Mouse (Mus musculus) bone marrow, adult 2 months (tissue): ENCODE results near the gene Sik3. TPM values are rescaled to one million over a fixed set of nuclear protein-coding genes. Genes with fewer than 3 reads are reported as not detected.

Experiments
- H3K27ac ChIP-seq: fragments of 200-500 bp; 2 replicates; pipeline ENCODE4 v1.5.1; 2012; ENCODE audit warnings: low read depth, mild to moderate bottlenecking, control low read depth, inconsistent platforms, low read length; ENCODE audit not compliant: control insufficient read depth, poor library complexity, insufficient read depth
- H3K4me1 ChIP-seq: fragments of 200-500 bp; 2 replicates; pipeline ENCODE4 v1.6.1; 2011; ENCODE audit warnings: low read length; ENCODE audit not compliant: control insufficient read depth, insufficient read depth
- H3K4me3 ChIP-seq: fragments of 200-500 bp; replicated peaks from 2 replicates; pipeline ENCODE3; 2011; ENCODE audit warnings: mild to moderate bottlenecking, low read depth, low read length, control low read depth; ENCODE audit not compliant: control insufficient read depth
- CTCF ChIP-seq: fragments of 200-500 bp; IDR thresholded peaks from 2 replicates; pipeline ENCODE4 v1.5.1; 2011; ENCODE audit warnings: low read length, control low read depth; ENCODE audit not compliant: control insufficient read depth, insufficient read depth
- POLR2A ChIP-seq: fragments of 200-500 bp; IDR thresholded peaks from 2 replicates; pipeline ENCODE4 v1.6.1; 2011; ENCODE audit warnings: low read depth, mild to moderate bottlenecking, control low read depth, low read length, borderline replicate concordance; ENCODE audit not compliant: control insufficient read depth
- WGBS: fragments of 180-500 bp; shearing (Covaris S2); methylation state at CpG from one replicate; pipeline ENCODE4 v1.1.7; 2018; 5-methylcytosine and 5-hydroxymethylcytosine counted together
- polyA plus RNA-seq: library from polyadenylated mRNA; stranded (reverse); fragments of >200 nt; gene quantifications from 2 replicates; pipeline ENCODE4 v1.2.4, GENCODE M21; 2011; ENCODE audit warnings: low replicate concordance; ENCODE audit not compliant: missing spikeins, insufficient read depth, insufficient read length

The Sik3 gene
- polyA plus RNA-seq, 1 experiment: 19.0 TPM

DNA sequence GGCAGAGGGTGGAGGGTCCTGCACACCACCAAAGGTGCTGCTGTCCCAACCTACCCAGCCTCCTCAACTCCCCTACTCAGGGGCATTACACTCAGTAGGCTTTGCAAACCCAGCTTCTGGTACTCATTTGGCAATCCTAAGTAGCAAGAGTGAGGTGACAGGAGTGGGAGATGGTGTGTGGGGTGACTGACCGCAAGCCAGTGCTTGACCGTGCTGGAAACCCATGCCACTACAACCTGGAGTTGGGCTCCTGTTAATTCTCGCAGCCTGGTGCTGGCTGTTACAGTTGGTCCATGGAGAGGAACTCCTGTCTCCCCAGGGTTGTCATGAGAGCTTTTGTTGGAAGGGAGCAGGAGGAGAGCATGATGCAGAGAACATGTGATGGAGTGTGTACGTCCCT lies 258.2 kb downstream of the Sik3 start:
- Histone ChIP-seq H3K4me3 (no peak overlapping the region), H3K4me1 (peaks cover 2% of the 10 kb centered on the region; the same call in 1 of the 2 replicates), H3K27ac (no peak overlapping the region)
- TF ChIP-seq CTCF: no peak
- TF ChIP-seq POLR2A: no peak
- 81% methylated on average over 4 of the region's 4 CpGs for WGBS

DNA sequence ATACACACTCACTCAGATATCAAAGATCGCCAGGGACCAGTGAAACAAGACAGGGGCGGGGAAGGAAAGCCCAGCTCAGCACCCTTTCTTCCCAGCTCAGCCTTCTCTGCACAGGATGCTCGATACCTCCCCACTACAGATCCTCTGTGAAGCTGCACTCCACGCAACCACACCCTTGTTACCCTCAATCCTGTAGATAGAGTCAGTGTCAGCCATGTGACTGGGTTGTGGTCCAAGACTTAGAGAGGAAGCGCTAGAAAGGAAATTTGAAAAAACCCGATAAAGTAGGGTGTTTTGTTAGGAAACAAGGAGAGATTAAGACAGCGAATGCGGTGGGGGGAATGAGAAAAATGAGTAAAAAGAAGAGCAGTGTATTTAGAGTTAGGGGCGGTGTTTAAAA lies 259.4 kb downstream of the Sik3 start:
- no peak for TF ChIP-seq CTCF
- no peak for TF ChIP-seq POLR2A

DNA sequence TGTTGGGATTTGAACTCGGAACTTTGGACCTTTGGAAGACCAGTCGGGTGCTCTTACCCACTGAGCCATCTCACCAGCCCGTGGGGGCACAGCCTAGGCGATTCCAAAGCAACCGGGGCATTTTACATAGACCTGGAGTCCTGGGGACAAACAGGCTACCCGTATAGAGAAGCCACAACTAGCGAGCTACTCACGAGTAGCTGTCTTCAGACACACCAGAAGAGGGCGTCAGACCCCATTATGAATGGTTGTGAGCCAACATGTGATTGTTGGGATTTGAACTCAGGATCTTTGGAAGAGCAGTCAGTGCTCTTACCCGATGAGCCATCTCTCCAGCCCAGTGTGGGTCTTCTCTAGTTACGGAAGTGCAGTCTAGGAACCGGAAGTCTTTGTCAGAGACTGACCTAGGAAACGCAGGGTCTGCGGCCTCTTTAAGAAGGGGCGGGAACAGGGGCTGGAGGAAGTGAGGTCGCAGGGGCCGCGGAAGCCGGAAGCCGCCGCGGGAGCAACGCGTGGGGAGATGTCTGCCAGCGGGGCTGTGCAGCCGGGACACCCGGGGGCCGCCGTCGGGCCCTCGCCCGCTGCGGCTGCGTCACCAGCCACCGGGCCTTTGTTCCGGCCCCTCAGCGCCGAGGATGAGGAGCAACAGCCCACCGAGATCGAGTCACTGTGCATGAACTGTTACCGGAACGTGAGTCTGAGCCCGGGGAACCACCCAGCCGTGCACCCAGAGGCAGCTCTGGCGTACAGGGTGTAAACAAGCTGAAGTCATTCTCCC lies 260.2 kb downstream of the Sik3 start, which contains the start of gene Zpr1:
Zpr1 (plus strand) TSS at position 388 of the 778 bp plus-strand sequence.
- TF ChIP-seq POLR2A (peak; percentile 66; the same call in 1 of the 2 replicates), CTCF (no peak)

More for the DNA sequence above, 259.4 kb downstream of the Sik3 start:
- Histone ChIP-seq H3K27ac (no peak overlapping the region), H3K4me1 (peaks cover 2% of the 10 kb centered on the region; the same call in 1 of the 2 replicates), H3K4me3 (peak overlapping the region; percentile 36)
- WGBS: 36% methylated on average over 9 of the region's 9 CpGs

More for the DNA sequence above, 260.2 kb downstream of the Sik3 start, which contains the start of gene Zpr1:
- WGBS: 3% methylated on average over 45 of the region's 45 CpGs
- Histone ChIP-seq H3K27ac (peak within 1 kb of the TSS; percentile 55), H3K4me1 (peaks cover 2% of the 10 kb centered on the region; the same call in 1 of the 2 replicates), H3K4me3 (peak within 1 kb of the TSS; percentile 89)

Other genes with a start within 250 kb of the Sik3 start
- gene Cep164, start 184.1 kb upstream of the Sik3 start, polyA plus RNA-seq: 21.4 and 33.7 TPM in 2 replicates
- 4.9 and 5.3 TPM in 2 replicates for gene Bace1, start 174.2 kb upstream of the Sik3 start, polyA plus RNA-seq
- 10.1 and 24.5 TPM in 2 replicates for gene Pcsk7, start 106.3 kb upstream of the Sik3 start, polyA plus RNA-seq
- gene Rnf214, start 105.9 kb upstream of the Sik3 start, polyA plus RNA-seq: 27.9 and 30.3 TPM in 2 replicates
- gene Tagln, start 76.8 kb upstream of the Sik3 start, polyA plus RNA-seq: 2.3 and 22.2 TPM in 2 replicates
- gene Sidt2, start 57.6 kb upstream of the Sik3 start, polyA plus RNA-seq: 30.9 and 68.0 TPM in 2 replicates
- 14.6 and 25.6 TPM in 2 replicates for gene Pafah1b2, start 130 bp upstream of the Sik3 start, polyA plus RNA-seq
- gene Apoa1, start 215.8 kb downstream of the Sik3 start, polyA plus RNA-seq: 18.0 and 44.4 TPM in 2 replicates
- 15.5 and 47.2 TPM in 2 replicates for gene Apoc3, start 222.8 kb downstream of the Sik3 start, polyA plus RNA-seq
- not detected in 2 replicates for gene Apoa4, start 227.9 kb downstream of the Sik3 start, polyA plus RNA-seq